Mouse (Mus musculus) kidney, adult 2 months (tissue): ENCODE results near the gene Gm21627.
"Not testable (repeated sequence)": the region's sequence is repeated elsewhere in the genome, so short reads cannot be mapped to it uniquely, and the experiment has no call there.

Source experiments
- CTCF ChIP-seq: fragments of 200-500 bp; conservative IDR thresholded peaks from 2 replicates; pipeline ENCODE4 v1.5.1; 2011; ENCODE audit warnings: low read depth, mild to moderate bottlenecking, control low read depth, low read length, moderate library complexity, mixed read lengths; ENCODE audit not compliant: insufficient read depth, insufficient read length
- POLR2A ChIP-seq: fragments of 200-500 bp; IDR thresholded peaks from one replicate; pipeline ENCODE4 v1.6.1; 2011; ENCODE audit warnings: low read depth, low read length, control low read depth

GRCm38 (mm10) chrY:63228127-63228526 lies at the start of gene Gm21627:
- not testable (repeated sequence) for TF ChIP-seq CTCF, POLR2A
